Mouse (Mus musculus): ENCODE results near the gene Gm17490. TPM values are rescaled to one million over a fixed set of nuclear protein-coding genes. Genes with fewer than 3 reads are reported as not detected.
"Not testable (repeated sequence)": the region's sequence is repeated elsewhere in the genome, so short reads cannot be mapped to it uniquely, and the experiment has no call there.

Gm17490 gene
- total RNA-seq, 2 experiments from 2014 or later, result not detected

DNA sequence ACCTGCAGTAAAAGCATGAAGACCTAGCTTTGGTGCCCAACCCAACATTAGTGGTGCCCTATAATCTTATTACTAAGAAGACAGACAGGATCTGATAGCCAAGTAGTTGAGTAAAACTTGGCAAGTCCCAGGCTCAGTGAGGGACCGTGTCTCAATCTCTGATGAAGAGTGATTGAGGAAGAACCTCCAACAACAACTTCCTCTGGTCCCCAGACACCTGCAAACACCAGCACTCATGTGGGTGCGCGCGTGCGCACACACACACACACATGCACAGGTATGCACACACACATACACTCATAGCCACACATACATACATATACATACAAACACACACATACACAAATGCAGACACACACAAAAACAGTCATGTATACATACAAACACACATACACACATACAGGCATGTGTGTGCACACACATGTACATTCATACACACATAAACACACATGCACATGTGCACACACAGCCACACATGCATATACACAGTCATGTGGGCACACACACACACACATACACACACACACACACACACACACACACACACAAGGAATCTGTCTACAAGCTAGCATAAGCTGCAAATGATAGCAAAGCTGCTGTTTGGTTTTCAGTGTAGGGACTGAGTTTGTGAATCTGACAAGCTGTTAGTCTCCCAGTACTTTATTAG is 9.5 kb upstream of the Gm17490 start:
- no peak for ATAC-seq (replicated peaks; ENCODE audit: low FRiP score, poor library complexity, severe bottlenecking)

DNA sequence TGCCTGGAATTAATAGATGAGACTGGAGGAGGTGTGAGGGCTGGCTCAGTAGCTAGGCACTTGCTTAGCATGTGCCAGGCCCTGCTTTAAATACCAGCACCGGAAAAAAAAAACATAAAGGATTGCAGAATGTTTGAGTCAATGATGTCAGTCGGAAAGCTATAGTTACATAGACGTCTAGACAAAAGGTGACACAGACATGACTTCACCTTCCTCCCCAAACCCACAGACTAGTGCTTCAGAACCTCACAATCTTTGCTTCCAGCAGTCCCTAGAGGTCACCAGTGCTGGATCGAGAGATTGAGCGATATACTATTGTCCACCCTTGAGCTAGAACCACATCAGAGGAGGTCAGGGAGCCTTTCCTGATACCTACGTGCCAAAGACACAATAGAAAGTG is 9.0 kb upstream of the Gm17490 start:
- no peak for ATAC-seq (replicated peaks; ENCODE audit: low FRiP score, poor library complexity, severe bottlenecking)

DNA sequence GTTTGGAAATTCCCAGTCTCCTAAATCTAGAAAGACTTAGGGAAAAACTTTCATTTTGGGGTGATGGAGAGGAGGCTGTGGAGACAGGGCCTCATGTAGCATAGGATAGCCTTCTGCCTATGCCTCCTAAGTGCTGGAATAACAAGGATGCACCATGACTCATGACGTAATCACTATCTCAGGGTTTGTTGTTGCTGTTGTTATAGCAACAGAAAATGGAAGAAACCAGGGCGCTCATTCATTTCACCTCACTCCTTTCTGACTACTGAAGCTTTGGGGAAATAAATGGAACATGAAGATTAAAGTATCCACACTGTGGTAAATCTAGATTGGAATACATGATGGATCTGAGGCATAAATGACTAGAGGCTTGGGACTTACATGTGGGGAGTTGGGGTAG is 2.3 kb downstream of the Gm17490 start:
- ATAC-seq (replicated peaks; ENCODE audit: low FRiP score, poor library complexity, severe bottlenecking), result no peak

DNA sequence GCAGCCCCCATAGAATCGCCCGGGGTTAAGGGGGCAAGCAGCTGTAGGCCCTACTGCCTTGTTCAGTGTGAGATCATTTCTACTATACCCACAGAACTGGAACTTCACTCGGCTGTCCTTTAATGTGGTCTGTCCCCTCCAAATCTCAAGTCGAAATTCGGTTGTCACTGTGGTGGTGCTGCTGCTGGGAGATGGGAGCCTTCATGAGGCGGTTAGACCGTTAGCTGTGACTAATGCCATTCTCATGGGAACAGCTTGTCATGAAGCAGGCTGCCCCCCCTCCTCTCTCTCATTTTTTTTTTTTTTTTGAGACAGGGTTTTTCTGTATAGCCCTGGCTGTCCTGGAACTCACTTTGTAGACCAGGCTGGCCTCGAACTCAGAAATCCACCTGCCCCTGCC is 2.9 kb downstream of the Gm17490 start:
- no peak for ATAC-seq (replicated peaks; ENCODE audit: low FRiP score, poor library complexity, severe bottlenecking)

DNA sequence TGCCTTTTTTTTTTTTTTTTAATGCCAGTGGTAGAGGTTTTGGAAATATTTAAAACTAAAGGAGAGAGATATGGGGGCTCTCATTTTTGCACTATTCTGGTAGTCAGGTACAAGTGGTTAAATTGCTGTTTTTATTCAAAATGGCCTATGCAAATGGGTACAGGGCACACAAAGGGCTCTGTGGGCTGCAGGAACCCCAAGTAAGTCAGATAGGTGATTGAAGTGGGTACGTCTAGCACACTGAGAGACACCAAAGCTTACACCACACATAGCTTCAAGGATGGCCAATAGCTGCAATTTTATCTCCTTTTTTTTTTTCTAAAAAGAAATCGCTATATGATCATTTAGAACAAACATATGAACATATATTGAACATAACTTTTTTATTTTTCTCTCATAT is 6.5 kb downstream of the Gm17490 start:
- no peak for ATAC-seq (replicated peaks; ENCODE audit: low FRiP score, poor library complexity, severe bottlenecking)

DNA sequence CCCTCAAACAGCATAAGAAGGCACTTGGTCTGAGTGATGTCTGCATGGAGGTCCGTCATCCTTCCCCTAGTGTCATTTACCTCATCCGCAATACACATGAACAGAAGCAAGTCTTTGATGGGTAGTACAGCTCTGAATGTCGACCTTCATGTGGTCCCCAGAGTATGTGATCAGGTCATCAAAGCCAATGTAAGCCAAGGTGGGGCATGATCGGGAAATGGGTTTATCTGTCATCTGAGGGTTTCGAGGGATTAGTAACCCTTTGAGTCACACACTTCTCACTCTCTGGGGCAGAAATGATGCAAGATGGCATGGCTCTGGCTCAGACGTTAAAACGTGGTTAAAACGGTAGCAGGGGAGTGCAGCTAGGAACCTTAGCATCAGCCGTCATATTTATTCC is 9.2 kb downstream of the Gm17490 start:
- ATAC-seq (replicated peaks; ENCODE audit: low FRiP score, poor library complexity, severe bottlenecking), result no peak

DNA sequence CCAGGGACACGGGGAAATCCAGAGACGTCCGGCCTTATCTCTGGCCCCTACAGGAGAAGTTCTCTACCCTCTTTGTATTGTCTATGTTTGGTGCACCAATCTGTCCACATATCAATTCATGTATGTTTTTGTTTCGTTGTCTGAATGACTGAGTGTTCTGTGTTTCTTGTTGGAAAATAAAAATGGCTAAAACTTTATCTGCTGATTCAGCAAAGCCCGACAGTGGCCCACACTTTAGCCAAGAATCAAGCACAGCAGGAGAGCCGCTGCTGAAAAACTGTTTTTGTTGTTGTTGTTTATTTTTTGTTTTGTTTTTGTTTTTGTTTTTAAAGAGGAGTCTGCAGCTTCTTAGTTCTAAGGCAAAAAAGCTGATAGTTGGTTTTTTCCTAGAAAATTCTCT is 13.1 kb downstream of the Gm17490 start:
- ATAC-seq (replicated peaks; ENCODE audit: low FRiP score, poor library complexity, severe bottlenecking), result not testable (repeated sequence)

DNA sequence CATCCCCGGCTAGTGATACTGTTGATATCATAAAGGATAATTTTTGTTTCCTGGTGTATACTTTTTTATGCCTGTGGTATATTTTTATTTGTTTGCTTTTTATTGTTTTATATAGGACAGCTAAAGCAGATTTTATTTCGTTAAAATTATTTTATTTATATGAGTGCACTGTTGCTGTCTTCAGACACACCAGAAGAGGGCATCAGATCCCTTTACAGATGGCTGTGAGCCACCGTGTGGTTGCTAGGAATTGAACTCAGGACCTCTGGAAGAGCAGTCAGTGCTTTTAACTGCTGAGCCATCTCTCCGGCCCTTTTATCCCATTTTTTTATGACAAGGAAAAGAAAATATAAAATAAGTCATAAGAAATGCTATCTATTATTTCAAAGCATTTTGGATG is 19.3 kb downstream of the Gm17490 start:
- not testable (repeated sequence) for ATAC-seq (replicated peaks; ENCODE audit: low FRiP score, poor library complexity, severe bottlenecking)

DNA sequence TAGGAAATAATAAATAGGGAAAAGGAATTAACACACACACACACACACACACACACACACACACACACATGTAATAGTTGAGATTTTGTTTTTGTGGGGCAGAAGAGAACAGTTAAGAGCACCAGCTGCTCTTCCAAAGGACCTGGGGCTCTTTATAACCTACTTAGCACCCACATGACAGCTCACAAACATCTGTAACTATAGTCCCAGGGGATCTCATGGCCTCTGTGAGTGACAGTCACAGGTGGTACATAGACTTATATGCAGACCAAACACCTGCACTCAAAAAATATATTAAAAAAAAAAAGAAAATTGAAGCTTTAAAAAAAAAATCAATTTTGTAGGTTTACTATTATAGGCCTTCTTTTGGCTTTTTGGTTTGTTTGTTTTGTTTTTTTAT is 21.2 kb downstream of the Gm17490 start:
- ATAC-seq (replicated peaks; ENCODE audit: low FRiP score, poor library complexity, severe bottlenecking), result no peak

DNA sequence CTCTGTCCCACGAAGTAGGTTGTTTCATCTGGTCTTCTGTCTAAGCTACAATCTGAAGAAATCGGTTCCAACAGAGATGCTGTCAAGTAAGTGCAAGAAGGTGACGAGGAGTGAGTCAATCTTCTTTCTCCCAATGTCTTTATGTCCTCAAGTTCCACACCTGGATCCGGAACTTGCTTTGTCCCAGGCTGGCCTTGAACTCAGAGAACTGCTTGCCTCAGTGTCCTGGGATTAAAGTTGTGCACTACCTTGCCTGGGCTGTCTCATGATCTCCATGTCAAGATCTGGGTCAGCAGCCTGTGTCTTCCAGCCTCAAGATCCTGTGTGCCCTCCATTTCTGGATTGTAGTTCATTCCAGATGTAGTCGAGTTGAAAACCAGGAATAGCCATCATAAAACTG is 22.0 kb downstream of the Gm17490 start, which contains the start of gene Rbm17:
Gene Rbm17, minus strand, starts transcription at position 101 of the 400 bp plus-strand sequence.
- no peak for ATAC-seq (replicated peaks; ENCODE audit: low FRiP score, poor library complexity, severe bottlenecking)

DNA sequence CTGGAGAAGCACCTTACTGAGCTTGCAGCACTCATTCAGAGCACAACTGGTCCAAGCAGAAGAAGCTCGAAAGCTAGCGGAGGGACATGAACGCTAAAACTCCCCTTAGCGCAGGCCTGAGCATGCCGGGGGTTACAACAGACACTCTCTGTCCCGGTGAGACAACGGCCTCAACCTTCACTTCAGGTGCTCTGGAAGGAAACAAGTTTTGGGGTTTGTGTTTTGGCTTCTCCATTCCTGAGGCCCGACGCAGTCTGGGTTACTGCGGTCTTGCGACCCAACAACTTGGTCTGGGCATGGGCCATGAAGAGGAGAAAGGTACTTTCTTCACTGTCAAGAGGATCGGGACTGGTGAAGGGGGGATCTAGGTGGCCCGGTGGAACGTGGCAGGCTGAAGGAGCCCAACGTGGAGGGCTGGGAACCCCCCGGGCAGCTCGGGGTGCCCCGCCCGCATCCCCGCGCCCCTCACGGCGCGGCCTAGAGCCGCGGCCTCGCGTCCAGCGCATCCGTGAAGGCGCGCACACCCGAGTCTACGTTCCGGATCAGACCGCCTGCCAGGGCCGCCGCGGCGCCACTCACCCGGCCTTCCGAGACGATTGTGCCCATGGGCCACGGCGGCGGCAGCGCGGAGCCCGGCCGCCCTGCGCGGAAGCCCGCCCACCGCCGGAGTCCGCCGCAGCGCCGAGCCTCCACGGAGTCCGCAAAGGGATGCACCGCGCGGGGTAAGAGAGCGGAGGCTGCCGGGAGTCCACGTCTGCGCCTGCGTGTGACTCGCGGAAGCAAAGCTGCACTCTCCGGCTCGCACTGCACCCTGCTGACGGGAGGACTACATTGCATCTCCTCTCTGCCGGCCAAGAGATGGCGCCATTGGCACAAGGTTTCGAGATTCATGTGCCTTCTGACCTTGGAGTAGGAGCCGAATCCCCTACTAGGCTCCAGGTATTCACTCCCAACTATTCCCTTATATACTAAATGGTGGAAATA is 23.3 kb downstream of the Gm17490 start:
- ATAC-seq (replicated peaks; ENCODE audit: low FRiP score, poor library complexity, severe bottlenecking), result peak; percentile 100

DNA sequence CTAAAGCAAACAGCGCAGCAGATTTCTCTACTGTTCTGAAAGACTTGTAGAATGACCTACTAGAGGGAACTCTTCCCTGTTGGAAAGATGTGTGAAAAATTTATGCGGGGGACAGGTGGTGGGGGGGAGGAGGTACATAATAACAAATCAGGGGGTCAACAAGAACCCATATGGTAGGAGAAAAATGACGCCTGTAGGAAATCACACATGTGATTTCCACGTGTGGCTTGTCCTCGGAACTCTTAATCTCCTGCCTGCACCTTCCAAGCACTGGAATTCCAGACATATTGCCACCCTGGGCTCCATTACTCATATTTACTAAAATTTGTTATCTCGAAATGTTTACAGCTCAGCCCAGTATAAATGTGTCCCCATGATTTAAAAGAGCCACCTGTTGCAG is 24.3 kb downstream of the Gm17490 start:
- no peak for ATAC-seq (replicated peaks; ENCODE audit: low FRiP score, poor library complexity, severe bottlenecking)

DNA sequence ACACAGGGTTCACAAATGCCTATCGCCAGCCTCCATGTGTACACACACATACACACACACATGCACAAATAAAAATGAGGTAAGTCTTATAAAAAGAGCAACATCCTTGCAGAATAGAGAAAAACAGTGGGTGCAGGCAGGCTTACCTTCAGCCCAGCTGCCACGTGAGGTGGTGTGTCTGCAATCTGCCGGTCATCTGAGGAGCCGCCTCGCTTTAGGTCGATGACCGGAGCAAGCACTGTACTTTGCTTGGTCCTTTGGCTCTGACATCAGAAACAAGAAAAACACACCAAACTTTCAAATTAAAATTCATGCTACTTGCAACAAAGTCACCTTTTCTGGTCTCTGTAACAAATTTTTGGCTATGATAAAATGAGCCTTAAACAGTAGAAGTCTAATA is 28.2 kb downstream of the Gm17490 start:
- no peak for ATAC-seq (replicated peaks; ENCODE audit: low FRiP score, poor library complexity, severe bottlenecking)

DNA sequence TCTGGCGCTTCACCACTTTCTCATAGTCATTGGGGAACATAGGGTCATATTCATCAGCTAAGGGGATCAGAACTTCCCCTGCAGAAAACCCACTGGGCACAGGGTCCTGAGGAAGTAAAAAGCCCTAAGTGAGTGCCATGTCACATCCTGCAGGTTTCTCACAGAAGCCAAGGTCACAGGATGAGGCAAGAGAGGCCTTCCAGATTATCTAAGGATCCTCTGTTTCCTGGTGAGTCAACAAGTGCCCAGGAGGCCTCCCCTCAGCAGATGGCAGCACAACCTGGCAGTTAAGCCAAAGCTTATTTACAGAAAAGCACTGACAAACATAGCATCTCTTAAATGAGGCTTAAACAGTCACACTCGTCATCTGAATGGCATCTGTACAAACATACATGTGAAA is 29.4 kb downstream of the Gm17490 start:
- no peak for ATAC-seq (replicated peaks; ENCODE audit: low FRiP score, poor library complexity, severe bottlenecking)

DNA sequence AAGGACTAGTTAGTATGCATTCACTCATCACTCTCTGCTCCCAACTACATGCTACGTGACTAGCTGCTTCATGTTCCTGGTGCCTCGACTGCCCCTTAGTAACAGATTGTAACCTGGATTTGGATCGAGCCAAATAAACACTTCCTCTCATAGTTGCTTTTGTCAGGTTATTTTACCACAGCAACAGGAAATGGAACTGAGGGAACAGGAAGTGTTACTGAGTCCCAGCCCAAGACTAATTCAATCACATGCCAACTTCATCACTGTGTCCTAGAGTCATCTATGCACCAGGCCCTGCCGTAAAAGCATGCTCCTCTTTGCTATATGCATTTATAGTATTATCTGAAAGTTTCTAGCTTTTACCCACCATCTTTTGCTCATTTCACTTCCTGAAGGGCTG is 38.1 kb downstream of the Gm17490 start:
- ATAC-seq (replicated peaks; ENCODE audit: low FRiP score, poor library complexity, severe bottlenecking), result no peak

DNA sequence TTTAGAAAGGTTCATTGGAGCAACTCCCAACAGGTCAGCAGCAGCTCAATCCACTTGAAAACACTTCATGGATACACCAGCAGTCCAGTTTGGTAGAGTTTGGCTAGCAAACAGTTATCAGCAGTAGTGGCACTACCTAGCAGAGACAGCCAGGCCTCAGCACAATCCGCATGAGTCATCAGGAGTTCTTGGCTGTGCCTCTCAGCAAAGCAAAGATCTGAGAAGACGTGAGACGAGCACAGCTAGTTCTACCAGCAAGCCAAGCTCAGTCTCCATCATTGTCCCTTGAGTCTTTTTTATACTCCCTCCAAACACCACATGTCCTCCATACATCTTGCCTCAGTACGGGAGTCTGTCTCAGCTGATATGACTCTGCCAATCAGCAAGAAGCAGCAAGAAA is 46.7 kb downstream of the Gm17490 start:
- no peak for ATAC-seq (replicated peaks; ENCODE audit: low FRiP score, poor library complexity, severe bottlenecking)

DNA sequence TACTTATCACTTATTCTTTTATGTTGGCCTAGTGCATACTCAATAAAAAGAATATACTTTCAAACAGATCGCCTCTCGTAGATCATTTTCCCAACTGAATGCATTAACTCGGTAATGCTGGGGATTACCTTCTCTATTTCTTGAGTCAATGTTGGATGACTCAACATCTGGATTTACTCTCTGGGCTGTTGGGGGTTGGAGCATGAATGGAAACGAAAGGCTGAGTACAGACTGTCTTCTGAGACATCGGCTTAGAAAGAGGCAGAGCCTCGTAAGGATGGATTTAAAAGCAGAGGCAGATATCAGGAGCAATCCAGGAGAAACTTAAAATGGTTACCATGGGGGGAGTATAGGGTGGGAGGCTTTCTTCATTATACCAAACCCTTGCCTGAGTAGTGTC is 47.9 kb downstream of the Gm17490 start:
- no peak for ATAC-seq (replicated peaks; ENCODE audit: low FRiP score, poor library complexity, severe bottlenecking)

Measured in erythroblast, adult 5-6 weeks (primary cell).